Mouse (Mus musculus) olfactory bulb, adult 2 months (tissue): ENCODE measurements around the gene Bet1l.

Experiments
- CTCF ChIP-seq: fragments of 200-500 bp; IDR thresholded peaks from 2 replicates; pipeline ENCODE4 v1.5.1; 2012; ENCODE audit warnings: low read depth, mild to moderate bottlenecking, low read length, moderate library complexity; ENCODE audit not compliant: insufficient read depth
- POLR2A ChIP-seq: fragments of 200-500 bp; IDR thresholded peaks from 2 replicates; pipeline ENCODE4 v1.6.1; 2012; ENCODE audit warnings: mild to moderate bottlenecking, low read depth, low read length, moderate library complexity; ENCODE audit not compliant: insufficient read depth

DNA sequence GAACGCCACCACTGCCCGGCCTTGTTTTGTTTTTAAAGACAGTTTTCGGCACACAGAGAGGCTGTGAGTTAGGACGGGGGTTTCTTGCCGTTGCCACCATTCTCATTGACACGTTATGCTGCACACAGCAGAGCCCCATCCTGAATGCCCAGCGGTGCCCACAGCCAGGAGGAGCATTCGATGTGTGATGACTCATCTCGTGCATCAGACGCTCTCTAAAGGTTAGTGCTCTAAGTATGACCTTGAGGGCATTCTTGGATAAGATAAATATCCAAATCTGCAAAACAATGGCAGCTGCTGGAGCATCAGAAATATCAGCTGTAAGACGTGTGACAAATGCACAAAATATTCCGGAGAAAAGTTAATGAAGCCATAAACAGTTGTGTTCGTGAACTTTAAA is 49.8 kb upstream of the Bet1l start:
- TF ChIP-seq POLR2A = no peak
- TF ChIP-seq CTCF = no peak
